In the genomic region with DNA sequence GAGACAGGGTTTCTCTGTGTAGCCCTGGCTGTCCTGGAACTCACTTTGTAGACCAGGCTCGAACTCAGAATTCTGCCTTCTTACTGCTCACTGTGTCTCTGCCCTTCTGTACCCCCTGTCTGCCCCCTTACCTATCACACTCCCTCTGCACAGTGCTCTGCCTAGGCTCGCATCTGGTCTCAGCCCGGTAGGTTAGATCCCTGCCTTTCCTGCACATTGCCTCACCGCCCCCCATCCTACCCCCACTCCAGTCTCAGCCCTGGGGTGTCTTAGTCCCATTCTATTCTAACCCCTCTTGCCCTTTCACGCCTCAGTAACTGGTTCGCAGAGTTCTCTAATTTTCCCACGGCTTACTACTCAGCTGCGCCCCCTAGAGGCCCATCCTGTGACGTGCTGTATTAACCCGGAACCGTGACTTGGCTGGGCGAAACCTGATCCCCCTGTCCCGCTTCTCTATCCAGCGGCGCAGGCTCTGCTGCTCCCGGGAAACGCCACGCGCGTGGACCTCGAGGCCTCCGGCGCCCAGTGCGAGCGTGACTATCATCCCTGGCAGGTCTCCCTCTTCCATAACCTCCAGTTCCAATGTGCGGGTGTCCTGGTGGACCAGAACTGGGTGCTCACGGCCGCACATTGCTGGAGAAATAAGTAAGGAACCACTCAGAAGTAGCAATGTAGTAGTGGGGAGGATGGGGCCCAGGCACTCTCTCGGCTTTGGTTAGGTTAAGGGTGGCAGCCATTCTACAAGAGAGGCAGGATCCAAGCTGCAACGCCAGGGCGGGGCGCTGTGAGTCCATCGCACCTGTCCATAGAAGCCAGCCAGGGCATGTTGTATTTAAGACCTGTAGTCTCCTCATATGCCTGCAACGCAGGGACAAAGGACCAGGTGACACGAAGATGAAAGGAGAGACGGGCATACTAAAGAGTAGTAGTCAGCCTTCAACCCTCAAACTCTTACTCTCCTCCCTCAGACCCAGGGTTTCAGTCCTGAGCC, we compare ENCODE assay signal across 8 mouse cellular contexts. TPM values are rescaled to one million over a fixed set of nuclear protein-coding genes. Genes with fewer than 3 reads are reported as not detected.
DNase-seq lines count a peak whose midpoint lies in the region; ATAC-seq and TF ChIP-seq lines count a peak whose summit lies in the region.

No protein-coding gene starts in this region.

- TF ChIP-seq POLR2A in myocyte (IDR thresholded peaks at IDR 0.05; ENCODE audit: insufficient read length, low read depth), result no peak

- H3K9me3 ChIP-seq in embryonic facial prominence, embryonic 10.5 days, result no peaks in the 10 kb centered on the region
- no peaks in the 10 kb centered on the region for H3K9me3 ChIP-seq in liver, embryonic 11.5 days (ENCODE audit: control insufficient read depth, low read length)
- no peaks in the 10 kb centered on the region for H3K9me3 ChIP-seq in stomach, embryonic 14.5 days (ENCODE audit: control insufficient read depth, low read depth, low read length)

- peak overlapping the region; percentile 66 for H3K4me2 ChIP-seq in liver, embryonic 11.5 days
- peak overlapping the region; percentile 53 for H3K4me2 ChIP-seq in myocyte (ENCODE audit: low read depth)
- peak overlapping the region; percentile 65 for H3K4me2 ChIP-seq in stomach, embryonic 14.5 days (replicated peaks; ENCODE audit: low read depth, low read length)

- DNase-seq in cerebellum, adult 18-20 months, result peak; percentile 15 to 40
- no peak for DNase-seq in cerebellum, adult 11-12 months
- DNase-seq in embryonic facial prominence, embryonic 10.5 days (ENCODE audit: low spot score), result peak; percentile 87
- peak; percentile 58 to 68 for DNase-seq in heart, adult 9 months (ENCODE audit: low spot score in 2 of 2)
- DNase-seq in kidney, adult 8-10 months, result peak; percentile 55 to 80
- peak; percentile 75 for DNase-seq in liver, embryonic 11.5 days (ENCODE audit: low spot score)

- H3K36me3 ChIP-seq in embryonic facial prominence, embryonic 10.5 days (replicated peaks), result no peaks in the 10 kb centered on the region
- no peaks in the 10 kb centered on the region for H3K36me3 ChIP-seq in liver, embryonic 11.5 days (ENCODE audit: control insufficient read depth, insufficient read depth, low read length)
- no peaks in the 10 kb centered on the region for H3K36me3 ChIP-seq in myocyte (ENCODE audit: control insufficient read depth, insufficient read depth)
- no peaks in the 10 kb centered on the region for H3K36me3 ChIP-seq in stomach, embryonic 14.5 days (ENCODE audit: control insufficient read depth, insufficient read depth, low read length)

- peak; percentile 44 for ATAC-seq in liver, embryonic 11.5 days (replicated peaks; ENCODE audit: low FRiP score)
- ATAC-seq in stomach, embryonic 14.5 days (ENCODE audit: insufficient number of reproducible peaks, insufficient read depth, low FRiP score, low read depth), result peak; percentile 79

- peak overlapping the region; percentile 52 for H3K4me3 ChIP-seq in embryonic facial prominence, embryonic 10.5 days
- H3K4me3 ChIP-seq in liver, embryonic 11.5 days (ENCODE audit: low read depth, low read length), result peak overlapping the region; percentile 31; the same call in 1 of the 2 replicates
- H3K4me3 ChIP-seq in myocyte, result no peak overlapping the region
- peak overlapping the region; percentile 25 for H3K4me3 ChIP-seq in stomach, embryonic 14.5 days (ENCODE audit: low read depth, low read length)

- peaks cover 23% of the 10 kb centered on the region for H3K27me3 ChIP-seq in embryonic facial prominence, embryonic 10.5 days (replicated peaks; ENCODE audit: low read depth, poor library complexity, severe bottlenecking)
- H3K27me3 ChIP-seq in liver, embryonic 11.5 days (replicated peaks; ENCODE audit: control insufficient read depth, insufficient read depth, low read length), result peaks cover 8% of the 10 kb centered on the region
- H3K27me3 ChIP-seq in myocyte (ENCODE audit: control insufficient read depth, insufficient read depth, insufficient read length), result no peaks in the 10 kb centered on the region
- no peaks in the 10 kb centered on the region for H3K27me3 ChIP-seq in stomach, embryonic 14.5 days (ENCODE audit: control insufficient read depth, insufficient read depth, low read length)

- WGBS in embryonic facial prominence, embryonic 10.5 days, result 9% methylated on average over 36 of the region's 36 CpGs
- 9% methylated on average over 36 of the region's 36 CpGs for WGBS in liver, embryonic 11.5 days
- 8% methylated on average over 36 of the region's 36 CpGs for WGBS in stomach, embryonic 14.5 days

- no peak overlapping the region for H3ac ChIP-seq in myocyte (ENCODE audit: control insufficient read depth, insufficient read length)

- no peak overlapping the region; the same call in 1 of the 2 replicates for H3K27ac ChIP-seq in embryonic facial prominence, embryonic 10.5 days (replicated peaks)
- H3K27ac ChIP-seq in liver, embryonic 11.5 days (ENCODE audit: low read depth, low read length), result no peak overlapping the region
- H3K27ac ChIP-seq in stomach, embryonic 14.5 days (ENCODE audit: low read length), result no peak overlapping the region

- no peak overlapping the region for H3K9ac ChIP-seq in liver, embryonic 11.5 days (ENCODE audit: low read depth, low read length)
- peak overlapping the region; percentile 21; the same call in 1 of the 2 replicates for H3K9ac ChIP-seq in stomach, embryonic 14.5 days (replicated peaks; ENCODE audit: low read depth, low read length)

- no peaks in the 10 kb centered on the region for H3K79me2 ChIP-seq in myocyte (ENCODE audit: control insufficient read depth, insufficient read depth)

- H3K4me1 ChIP-seq in embryonic facial prominence, embryonic 10.5 days, result peaks cover 7% of the 10 kb centered on the region
- H3K4me1 ChIP-seq in liver, embryonic 11.5 days (replicated peaks; ENCODE audit: control insufficient read depth, insufficient read depth, low read length), result no peaks in the 10 kb centered on the region
- 0 out of 2 replicates have a peak, but pooled peaks cover 5% of the 10 kb centered on the region for H3K4me1 ChIP-seq in stomach, embryonic 14.5 days (ENCODE audit: control insufficient read depth, insufficient read depth, low read length)

TF ChIP-seq in myocyte, 11 proteins besides CTCF, POLR2A, EP300 and RAD21:
- TF ChIP-seq REST (IDR thresholded peaks at IDR 0.05; ENCODE audit: insufficient read depth, insufficient read length) (no peak), TCF12 (IDR thresholded peaks at IDR 0.05; ENCODE audit: insufficient read depth, poor library complexity, severe bottlenecking) (no peak), SRF (IDR thresholded peaks at IDR 0.05; ENCODE audit: control insufficient read depth, insufficient read length, low read depth) (no peak), CEBPB (IDR thresholded peaks at IDR 0.05; ENCODE audit: insufficient read depth, poor library complexity, severe bottlenecking) (no peak), MYOG (IDR thresholded peaks at IDR 0.05; ENCODE audit: control insufficient read depth in 1 of 3, insufficient read depth in 1 of 3, insufficient read length in 2 of 3, low read depth in 2 of 3) (no peak), TCF3 (IDR thresholded peaks at IDR 0.05; ENCODE audit: insufficient read length, low read depth) (no peak), MAX (IDR thresholded peaks at IDR 0.05; ENCODE audit: low read depth) (no peak), USF1 (IDR thresholded peaks at IDR 0.05; ENCODE audit: low read depth) (no peak)

RNA-seq across cellular contexts. Expression of gene Klk10, which starts 1.7 kb away (rescaled TPM):
- 0.25 and 0.39 TPM in 2 replicates for polyA plus RNA-seq in embryonic facial prominence, embryonic 10.5 days (2016; fragmentation: Nextera tagmentation; extraction: Ambion mirVana)
- polyA plus RNA-seq in liver, embryonic 11.5 days (2014; fragmentation: Nextera tagmentation; extraction: Ambion mirVana), result 0.17 TPM in 1 of 2 replicates, not detected in the other
- 1.1 TPM for polyA plus RNA-seq in myocyte (2012; fragmentation: generic; extraction: Trizol)
- polyA plus RNA-seq in stomach, embryonic 14.5 days (2014; fragmentation: Nextera tagmentation; extraction: Ambion mirVana), result 3.1 and 3.5 TPM in 2 replicates

RNA-seq across cellular contexts. Expression of gene Klk11, which starts 8.2 kb away (rescaled TPM):
- polyA plus RNA-seq in embryonic facial prominence, embryonic 10.5 days (2016; fragmentation: Nextera tagmentation; extraction: Ambion mirVana), result 0.11 TPM in 1 of 2 replicates, not detected in the other
- polyA plus RNA-seq in liver, embryonic 11.5 days (2014; fragmentation: Nextera tagmentation; extraction: Ambion mirVana), result not detected in 2 replicates
- 0.56 TPM for polyA plus RNA-seq in myocyte (2012; fragmentation: generic; extraction: Trizol)
- polyA plus RNA-seq in stomach, embryonic 14.5 days (2014; fragmentation: Nextera tagmentation; extraction: Ambion mirVana), result 2.6 TPM in 2 replicates

RNA-seq across cellular contexts. Expression of gene Klk9, which starts 9.1 kb away (rescaled TPM):
- 0.10 and 0.16 TPM in 2 replicates for polyA plus RNA-seq in embryonic facial prominence, embryonic 10.5 days (2016; fragmentation: Nextera tagmentation; extraction: Ambion mirVana)
- polyA plus RNA-seq in liver, embryonic 11.5 days (2014; fragmentation: Nextera tagmentation; extraction: Ambion mirVana), result not detected in 2 replicates
- not detected for polyA plus RNA-seq in myocyte (2012; fragmentation: generic; extraction: Trizol)
- 0.17 TPM in 1 of 2 replicates, not detected in the other for polyA plus RNA-seq in stomach, embryonic 14.5 days (2014; fragmentation: Nextera tagmentation; extraction: Ambion mirVana)

RNA-seq across cellular contexts. Expression of gene Klk12, which starts 13.9 kb away (rescaled TPM):
- polyA plus RNA-seq in embryonic facial prominence, embryonic 10.5 days (2016; fragmentation: Nextera tagmentation; extraction: Ambion mirVana), result not detected in 2 replicates
- polyA plus RNA-seq in liver, embryonic 11.5 days (2014; fragmentation: Nextera tagmentation; extraction: Ambion mirVana), result not detected in 2 replicates
- polyA plus RNA-seq in myocyte (2012; fragmentation: generic; extraction: Trizol), result 0.05 TPM
- 0.27 TPM in 1 of 2 replicates, not detected in the other for polyA plus RNA-seq in stomach, embryonic 14.5 days (2014; fragmentation: Nextera tagmentation; extraction: Ambion mirVana)

RNA-seq across cellular contexts. Expression of gene Klk8, which starts 14.8 kb away (rescaled TPM):
- 17.5 and 17.9 TPM in 2 replicates for polyA plus RNA-seq in embryonic facial prominence, embryonic 10.5 days (2016; fragmentation: Nextera tagmentation; extraction: Ambion mirVana)
- polyA plus RNA-seq in liver, embryonic 11.5 days (2014; fragmentation: Nextera tagmentation; extraction: Ambion mirVana), result 27.5 and 29.1 TPM in 2 replicates
- not detected for polyA plus RNA-seq in myocyte (2012; fragmentation: generic; extraction: Trizol)
- polyA plus RNA-seq in stomach, embryonic 14.5 days (2014; fragmentation: Nextera tagmentation; extraction: Ambion mirVana), result 28.5 and 39.0 TPM in 2 replicates
